Mouse (Mus musculus): ENCODE measurements around the gene Oprm1.
"Not testable (repeated sequence)": the region's sequence is repeated elsewhere in the genome, so short reads cannot be mapped to it uniquely, and the experiment has no call there.

Oprm1 gene

DNA sequence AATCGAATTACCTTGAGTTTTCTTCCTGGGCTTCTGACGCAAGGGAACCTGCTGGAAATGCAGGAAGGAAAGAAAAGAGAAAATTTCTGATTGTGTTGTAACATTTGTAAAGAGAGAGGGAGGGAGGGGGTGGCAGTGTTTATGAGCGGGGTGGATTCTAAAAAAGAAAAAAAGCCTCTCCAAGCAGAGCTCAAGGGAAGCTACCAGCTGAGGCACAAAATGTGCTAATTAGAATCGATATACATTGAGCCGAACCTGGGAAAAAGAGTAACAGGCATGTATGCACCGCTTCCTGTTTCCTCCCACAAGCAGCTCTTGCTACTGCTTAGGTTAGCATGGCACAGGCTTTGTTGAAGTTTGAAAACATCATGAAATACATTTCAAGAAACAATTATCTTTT, 221.9 kb downstream of the Oprm1 start:
- peak; percentile 54 for DNase-seq

DNA sequence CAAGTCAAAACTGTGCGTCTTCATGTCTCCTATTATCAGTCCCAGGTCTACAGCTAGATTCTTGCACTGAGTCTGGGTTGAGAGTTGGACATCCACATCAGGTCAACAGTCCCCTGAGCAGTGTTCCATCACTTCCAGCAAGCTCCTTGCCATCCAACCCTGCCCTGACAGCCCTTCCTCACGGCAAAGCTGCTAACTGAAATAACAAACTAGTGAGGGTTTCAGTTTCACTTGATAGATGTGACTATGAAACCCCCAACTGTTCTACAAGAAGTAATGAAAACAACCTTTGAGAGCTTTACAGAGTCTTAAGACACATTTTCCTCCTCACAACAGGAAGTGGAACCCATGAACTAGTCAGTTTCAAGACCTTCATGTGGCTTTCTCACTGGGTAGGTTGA, 224.4 kb downstream of the Oprm1 start:
- DNase-seq = no peak

GRCm38 (mm10) chr10:6983431-6983830, 225.1 kb downstream of the Oprm1 start:
- no peak for DNase-seq

DNA sequence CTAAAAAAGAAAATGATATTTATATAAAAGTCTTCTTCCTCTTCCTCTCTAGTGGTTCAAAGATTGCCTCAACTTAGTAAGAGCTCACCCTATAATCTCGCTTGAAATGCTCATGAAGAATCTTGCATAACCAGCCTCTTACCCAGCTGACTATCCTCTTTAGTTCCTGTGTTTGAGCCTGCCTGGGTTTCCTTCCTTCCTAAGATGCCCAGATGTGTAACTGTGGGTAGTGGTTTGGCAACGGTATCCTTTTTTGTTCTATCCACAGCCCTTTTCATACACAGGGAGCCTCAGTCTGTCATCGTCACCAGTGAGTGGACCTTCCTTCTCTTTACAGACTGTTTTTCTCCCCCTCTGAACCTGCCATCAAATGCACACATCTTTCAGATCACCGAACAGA, 227.9 kb downstream of the Oprm1 start:
- no peak for DNase-seq

DNA sequence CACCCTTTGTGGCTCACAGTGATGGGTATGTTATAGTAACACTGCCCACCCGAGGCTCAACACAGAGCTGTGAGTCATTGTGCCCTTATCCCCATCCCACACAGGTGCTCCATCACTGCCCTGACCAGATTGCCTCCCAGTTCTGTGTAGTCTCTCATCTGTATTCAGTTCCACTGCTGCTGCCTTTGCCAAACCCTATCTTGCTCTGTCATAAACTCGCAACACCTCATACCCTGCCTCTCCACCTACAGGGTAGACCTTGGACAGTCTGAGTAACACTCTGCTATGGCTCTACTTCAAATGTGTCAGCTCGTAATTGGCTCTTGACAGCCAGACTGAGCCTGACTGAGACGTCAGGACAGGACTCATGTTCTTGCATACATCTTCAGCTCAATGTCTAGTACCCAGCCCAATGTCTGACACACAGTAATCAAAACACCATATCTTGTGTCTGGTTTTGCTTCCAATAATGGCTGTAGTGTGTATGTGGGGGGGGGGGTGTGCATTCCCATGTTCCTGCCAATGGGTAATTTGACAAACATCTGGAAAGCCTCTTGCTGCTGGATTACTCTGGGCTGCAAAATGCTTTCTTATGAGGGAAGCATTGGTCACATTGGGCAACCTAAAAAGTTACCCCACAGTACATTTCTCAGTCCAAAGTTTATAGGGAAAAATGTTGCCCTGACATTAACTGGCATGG, 229.2 kb downstream of the Oprm1 start:
- no peak for DNase-seq

DNA sequence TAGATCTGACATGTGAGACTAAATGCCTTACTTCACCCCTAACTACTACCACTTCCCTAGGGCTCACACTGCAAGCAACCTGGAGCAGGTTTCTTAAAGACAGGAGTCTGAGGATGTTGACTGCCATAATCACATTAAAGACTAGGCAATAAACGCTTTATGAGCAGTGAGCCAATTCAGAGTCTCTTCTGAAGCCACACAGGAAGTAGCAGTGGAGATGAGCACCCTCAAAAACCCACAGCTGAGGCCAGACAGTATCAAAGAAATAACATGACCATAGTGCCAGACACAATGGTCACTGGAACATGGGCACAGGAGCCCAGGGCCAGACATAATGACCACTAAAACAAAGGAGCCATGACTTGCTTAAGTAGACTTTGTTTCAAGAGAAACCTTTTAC, 230.2 kb downstream of the Oprm1 start:
- no peak for DNase-seq

DNA sequence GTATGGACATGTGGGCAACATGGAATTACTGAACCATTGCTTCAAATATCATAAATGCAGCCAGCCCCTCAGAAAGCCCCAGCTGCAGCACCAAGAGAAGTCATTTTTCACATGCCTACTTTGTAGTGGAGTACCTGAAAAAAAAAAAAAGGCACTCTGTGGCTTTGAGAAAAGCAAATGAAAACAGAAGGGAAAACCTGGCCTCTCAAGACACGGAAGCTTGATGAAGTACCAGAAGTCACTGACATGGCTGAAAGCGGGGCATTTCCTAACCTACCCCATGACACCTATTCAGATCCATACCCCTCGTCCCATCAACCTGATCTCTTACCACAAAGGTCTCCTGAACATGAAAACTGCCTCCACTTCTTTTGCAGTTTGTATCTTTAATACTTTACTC, 238.6 kb downstream of the Oprm1 start:
- DNase-seq = no peak

DNA sequence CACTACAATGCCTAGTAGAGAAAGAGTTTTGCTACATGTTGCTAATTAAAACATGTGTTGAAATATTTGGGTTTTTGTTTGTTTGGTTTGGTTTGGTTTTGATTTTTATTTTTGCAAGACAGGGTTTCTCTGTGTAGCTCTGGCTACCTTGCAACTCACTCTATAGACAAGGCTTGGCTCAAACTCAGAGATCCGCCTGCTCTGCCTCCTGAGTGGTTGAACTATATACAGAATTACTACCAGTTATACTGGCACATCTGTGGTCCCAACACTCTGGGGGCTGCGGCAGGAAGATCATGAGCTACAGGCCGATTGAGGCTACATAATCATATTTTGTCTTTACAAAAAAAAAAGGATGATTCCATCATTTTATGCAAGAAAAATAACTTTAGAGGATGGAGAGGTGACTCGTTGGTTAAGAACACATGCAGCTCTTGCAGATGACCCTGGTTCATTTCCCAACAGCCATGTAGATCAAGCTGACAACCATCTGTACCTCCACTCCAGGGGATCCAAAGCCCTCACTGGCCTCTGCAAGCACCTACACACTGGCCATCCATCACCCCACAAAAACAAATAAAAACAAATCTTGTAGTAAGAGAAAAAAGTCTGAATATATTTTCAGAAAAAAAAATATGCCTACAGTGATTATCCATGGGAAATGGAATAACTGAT, 240.4 kb downstream of the Oprm1 start:
- peak; percentile 78 for DNase-seq

- DNase-seq = peak; percentile 32
These were observed 241.0 kb downstream of the Oprm1 start for GRCm38 (mm10) chr10:6999355-6999754.

DNA sequence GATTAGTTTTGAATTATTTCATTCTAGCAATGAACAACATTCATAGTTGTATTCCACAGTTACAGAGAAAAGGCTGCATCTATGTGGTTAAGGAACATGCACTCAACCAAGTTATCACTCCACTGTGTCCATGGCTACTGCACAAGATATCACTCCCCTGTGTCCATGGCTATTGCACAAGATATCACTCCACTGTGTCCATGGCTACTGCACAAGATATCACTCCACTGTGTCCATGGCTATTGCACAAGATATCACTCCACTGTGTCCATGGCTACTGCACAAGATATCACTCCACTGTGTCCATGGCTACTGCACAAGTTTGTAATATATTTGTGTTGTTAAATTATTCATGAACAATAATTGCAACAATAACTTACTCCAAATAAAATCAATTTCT, 245.6 kb downstream of the Oprm1 start:
- not testable (repeated sequence) for DNase-seq

DNA sequence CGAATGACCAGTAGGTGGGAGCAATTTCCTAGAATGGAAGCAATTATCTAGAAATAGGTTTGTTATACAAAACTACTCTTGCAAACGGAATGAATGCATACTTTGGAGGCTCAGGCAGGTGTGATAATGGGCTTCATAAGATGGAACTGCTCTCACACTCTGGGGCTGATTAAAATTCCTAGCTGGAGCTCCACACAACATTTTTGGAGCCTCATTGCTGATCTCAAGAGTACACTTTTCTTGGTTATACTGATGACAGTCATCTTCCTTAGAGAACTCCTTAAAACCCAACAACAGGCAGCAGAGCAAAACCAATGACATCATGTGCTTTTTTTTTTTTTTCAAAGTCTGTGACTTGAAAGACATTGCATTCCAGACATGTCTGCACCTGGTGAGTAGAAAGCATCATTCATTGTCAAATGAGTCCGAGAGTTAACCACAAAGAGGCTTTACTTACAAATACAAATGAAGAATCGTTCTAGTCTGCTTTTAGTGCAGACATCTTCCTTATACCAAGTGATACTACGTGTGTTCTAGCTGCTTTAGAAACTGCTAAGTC, 246.8 kb downstream of the Oprm1 start:
- no peak for DNase-seq

- DNase-seq = no peak
These were observed 252.2 kb downstream of the Oprm1 start for GRCm38 (mm10) chr10:7010543-7010942.

DNA sequence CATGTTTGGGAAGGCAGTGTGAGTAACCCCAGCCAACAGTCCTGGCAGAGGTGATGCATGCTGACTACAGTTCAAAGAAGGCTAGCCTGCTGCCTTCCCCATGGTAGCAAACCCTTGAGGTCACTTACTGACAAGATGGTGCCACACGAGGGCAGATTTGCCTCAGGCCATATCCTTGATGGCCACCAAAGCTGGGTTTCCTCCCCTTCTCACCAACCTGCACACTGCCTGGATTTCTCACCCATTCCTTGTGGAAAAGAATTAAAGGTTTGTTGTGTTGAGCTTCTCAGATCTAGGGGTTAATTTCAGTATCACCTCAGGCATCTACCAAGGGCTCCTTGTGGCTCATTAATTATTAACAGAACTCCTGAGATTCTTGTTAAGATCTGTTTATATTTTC, 256.9 kb downstream of the Oprm1 start:
- no peak for DNase-seq

DNA sequence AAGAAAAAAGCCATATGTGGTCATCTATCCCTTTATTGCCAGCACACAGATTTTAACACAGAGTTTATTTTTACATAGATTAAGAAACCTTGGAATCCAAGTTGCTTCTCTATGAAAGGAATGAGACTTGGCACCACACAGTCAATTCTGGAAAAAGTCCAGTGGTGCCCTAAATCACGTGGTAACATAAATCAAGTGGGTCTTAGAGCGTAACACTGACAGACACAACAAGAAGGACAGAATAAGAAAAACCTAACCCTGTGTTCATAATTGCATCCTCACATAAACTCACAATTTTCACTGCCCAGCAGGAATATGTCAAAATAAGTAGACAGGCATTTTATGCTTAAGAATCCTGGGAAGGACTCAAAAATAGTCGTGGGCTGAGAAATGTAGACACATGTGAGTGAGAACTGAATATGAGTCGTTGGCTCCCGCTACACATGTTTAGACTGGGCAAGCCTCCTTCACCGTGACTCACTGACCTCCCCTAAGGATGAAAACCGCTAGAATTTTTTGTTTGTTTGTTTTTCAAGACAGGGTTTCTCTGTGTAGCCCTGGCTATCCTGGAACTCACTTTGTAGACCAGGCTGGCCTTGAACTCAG, 261.6 kb downstream of the Oprm1 start:
- DNase-seq = no peak

- DNase-seq = no peak
These were observed 262.2 kb downstream of the Oprm1 start for GRCm38 (mm10) chr10:7020551-7020950.

DNA sequence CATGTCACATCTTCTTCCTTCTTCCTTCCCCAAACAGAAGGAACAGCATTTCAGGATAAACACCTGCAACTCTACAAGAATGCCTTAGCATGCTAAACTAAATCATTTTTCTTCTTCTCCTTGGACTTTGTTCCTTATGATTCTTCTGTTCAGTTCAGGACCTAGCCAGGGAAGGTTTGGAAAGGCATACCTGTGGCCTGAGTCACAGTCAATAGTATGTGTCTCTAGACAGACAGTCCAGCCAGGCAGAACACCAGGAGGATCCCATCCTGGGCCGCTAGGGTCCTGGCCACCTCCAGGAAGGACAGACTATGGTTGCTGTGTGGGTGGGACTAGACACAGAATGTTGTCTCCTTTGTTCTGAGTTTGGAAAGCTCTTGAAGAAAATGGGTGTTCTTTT, 266.7 kb downstream of the Oprm1 start:
- no peak for DNase-seq

- DNase-seq = no peak
These were observed 275.2 kb downstream of the Oprm1 start for GRCm38 (mm10) chr10:7033459-7033858.

DNA sequence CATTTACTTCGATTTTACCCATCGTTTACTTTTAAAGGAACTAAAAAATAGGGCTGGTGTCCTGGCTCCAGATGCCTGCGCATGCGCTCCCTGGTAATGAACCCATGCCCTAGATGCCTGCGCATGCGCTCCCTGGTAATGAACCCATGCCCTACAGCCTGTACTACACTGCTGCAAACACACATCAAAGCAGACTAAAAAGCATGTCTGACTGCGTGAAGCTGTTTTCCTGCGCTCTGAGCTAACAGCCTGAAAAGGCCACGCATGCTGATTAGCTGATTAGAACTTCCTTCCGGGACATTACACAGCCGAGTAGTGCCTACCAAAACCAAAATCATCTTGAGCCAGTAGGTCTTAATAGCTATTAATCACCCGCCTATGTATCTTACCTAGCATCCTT, 277.2 kb downstream of the Oprm1 start:
- DNase-seq = no peak

DNA sequence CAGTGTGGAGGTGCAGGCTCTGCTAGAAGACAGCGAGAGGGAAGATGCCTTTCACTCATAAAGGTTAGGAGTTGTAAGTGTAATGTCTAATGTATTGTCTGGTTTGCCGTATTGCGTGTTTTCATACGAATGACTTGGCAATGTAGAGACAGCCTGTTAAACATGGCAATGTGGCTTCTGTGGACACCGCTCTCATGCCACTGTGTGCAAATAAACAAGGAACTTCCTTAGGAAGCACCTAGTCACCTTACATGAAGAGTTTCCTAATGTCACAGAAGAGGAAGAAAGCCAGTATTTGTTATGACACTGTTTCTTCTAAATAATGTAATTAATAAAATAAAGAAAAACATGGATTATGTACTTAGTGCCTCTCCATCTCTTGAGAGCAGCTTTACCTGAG, 278.9 kb downstream of the Oprm1 start:
- DNase-seq = no peak

DNA sequence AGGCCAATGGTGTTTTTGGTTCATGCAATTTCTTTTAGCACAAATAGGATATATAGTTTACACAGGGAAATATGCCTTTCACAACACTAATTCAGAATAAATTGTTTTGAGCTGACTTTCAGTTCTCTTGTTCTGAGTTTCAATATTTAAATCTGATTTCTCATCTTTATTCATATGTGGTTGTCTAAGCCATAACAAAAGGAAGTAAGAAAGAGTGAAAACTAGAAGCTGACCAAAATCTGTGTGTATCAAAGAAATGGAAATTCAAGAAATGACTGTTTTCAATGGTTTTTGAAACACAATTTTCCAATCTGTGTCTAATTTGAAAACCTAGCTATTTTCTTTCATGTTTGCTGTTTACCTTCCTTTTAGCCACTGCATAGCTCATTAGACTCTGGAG, 282.7 kb downstream of the Oprm1 start:
- no peak for DNase-seq

DNA sequence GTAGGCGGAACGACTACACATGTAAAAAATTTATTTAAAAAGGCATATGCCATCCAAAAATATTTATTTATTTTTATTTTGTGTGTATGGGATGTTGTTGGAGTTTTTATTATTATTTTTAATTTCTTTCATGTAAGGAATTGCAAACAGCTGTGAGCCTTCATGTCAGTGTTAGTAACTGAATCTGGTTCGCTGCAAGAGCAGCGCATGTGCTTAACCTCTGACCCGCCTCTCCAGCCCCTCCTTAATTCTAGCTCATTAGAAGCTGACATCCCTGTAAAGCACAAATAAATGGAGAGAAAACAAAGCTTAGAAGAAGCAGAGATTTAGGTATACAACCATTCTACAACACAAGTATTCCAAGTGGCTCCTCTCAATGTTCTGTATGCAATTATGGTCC, 285.6 kb downstream of the Oprm1 start:
- DNase-seq = no peak

DNA sequence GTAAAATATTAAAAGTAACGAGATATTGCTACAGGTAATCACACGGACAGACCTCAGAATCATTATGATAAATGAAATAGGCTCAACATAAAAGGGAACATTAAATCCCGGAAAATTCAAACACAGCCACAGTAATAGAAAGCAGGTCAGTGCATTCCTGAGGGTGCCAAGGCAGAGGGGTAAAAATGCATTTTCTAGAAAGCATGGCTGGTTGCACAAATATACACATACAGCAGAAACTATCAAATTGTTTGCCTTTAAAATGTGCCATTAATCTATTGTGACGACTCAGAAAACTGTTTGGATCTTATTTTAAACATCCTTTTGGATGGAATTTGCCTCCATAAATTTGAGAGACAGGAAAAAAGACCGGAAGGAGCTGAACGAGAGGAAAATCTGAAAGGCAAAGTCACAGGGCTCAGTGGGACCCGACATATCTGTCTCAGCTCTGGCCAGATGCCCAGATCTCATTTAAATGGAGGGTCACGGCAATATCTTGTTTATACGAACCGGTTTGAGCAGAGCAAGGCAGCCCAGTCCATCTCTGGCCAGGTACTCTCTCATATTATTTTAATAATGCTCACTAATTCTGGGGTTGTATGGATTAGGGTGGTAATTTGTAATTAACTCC, 289.1 kb downstream of the Oprm1 start:
- no peak for DNase-seq

GRCm38 (mm10) chr10:7047919-7048291, 289.6 kb downstream of the Oprm1 start:
- no peak for DNase-seq

DNA sequence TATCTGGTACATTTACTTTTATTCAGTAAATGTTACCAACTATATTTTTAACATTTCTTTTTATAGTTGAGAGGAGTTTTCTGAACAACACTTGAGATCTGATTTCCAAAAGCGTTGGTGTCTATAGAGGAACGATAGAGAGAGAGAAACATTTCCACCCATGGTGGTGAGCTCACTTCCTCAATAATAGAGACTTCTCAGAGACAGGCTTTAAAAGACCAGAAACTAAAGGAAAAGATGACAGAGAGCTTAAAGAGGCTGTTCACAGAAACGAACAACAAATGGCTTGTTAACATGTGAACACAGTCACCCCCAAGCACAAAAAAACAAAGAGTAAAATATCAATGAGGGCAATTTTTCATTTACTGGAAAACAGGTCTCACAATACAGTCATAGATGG, 291.6 kb downstream of the Oprm1 start:
- DNase-seq = no peak
